17 mouse cellular contexts compared by ENCODE assay signal in the genomic region with DNA sequence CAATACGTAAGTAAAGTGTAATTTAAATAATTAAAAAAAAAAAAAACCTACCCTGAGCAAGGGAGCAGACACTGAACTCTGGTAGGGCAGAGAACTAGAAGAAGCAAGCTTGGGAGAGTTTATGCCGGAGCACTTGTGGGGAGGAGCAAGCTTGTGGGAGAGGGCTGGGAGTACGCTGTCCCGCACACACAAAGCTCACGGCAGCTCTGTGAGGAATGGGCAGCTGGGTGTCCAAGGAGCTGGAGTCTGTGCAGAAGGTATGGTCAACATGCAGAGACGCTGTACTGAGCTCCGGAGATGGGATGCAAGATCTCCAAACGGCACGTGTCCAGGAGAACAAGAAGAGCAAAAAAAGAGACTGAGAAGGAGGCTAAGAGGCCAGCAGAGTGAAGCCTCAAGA. TPM values are rescaled to one million over a fixed set of nuclear protein-coding genes. Genes with fewer than 3 reads are reported as not detected.
DNase-seq lines count a peak whose midpoint lies in the region; ATAC-seq and TF ChIP-seq lines count a peak whose summit lies in the region.
"Had no signal": no experiment of that assay in that cellular context is flagged by ENCODE, and none has a peak within 500 bp of the region (broad histone marks: within the 10 kb centered on the region; RNA-seq: fewer than 3 reads in every experiment).

No protein-coding gene starts in this region.

- TF ChIP-seq CTCF in intestine, postnatal 0 days (IDR thresholded peaks at IDR 0.05; ENCODE audit: low read depth): no peak

- WGBS in embryonic facial prominence, embryonic 13.5 days: 77% methylated on average over 9 of the region's 9 CpGs
- WGBS in forebrain, embryonic 12.5 days: 32% methylated on average over 9 of the region's 9 CpGs
- WGBS in hindbrain, embryonic 14.5 days: 14% methylated on average over 9 of the region's 9 CpGs
- 18% methylated on average over 9 of the region's 9 CpGs for WGBS in midbrain, embryonic 16.5 days
- WGBS in limb, embryonic 10.5 days: 89% methylated on average over 9 of the region's 9 CpGs
- WGBS in intestine, postnatal 0 days: 79% methylated on average over 9 of the region's 9 CpGs

- no peak overlapping the region for H3K4me2 ChIP-seq in embryonic facial prominence, embryonic 13.5 days
- peak overlapping the region; percentile 56 for H3K4me2 ChIP-seq in forebrain, embryonic 12.5 days
- H3K4me2 ChIP-seq in hindbrain, embryonic 14.5 days (replicated peaks): peak overlapping the region; percentile 36
- peak overlapping the region; percentile 23 for H3K4me2 ChIP-seq in midbrain, embryonic 16.5 days (ENCODE audit: low read length)
- H3K4me2 ChIP-seq in intestine, postnatal 0 days (replicated peaks; ENCODE audit: low read depth): no peak overlapping the region
- H3K4me2 ChIP-seq: lung, embryonic 14.5 days; stomach, embryonic 15.5 days had no signal

- 0 out of 2 replicates have a peak overlapping the region, but pooled peaks have one; percentile 83 for H3K27ac ChIP-seq in embryonic facial prominence, embryonic 13.5 days
- H3K27ac ChIP-seq in forebrain, embryonic 12.5 days: peak overlapping the region; percentile 98
- peak overlapping the region; percentile 59 for H3K27ac ChIP-seq in hindbrain, embryonic 14.5 days
- peak overlapping the region; percentile 48 for H3K27ac ChIP-seq in midbrain, embryonic 16.5 days (ENCODE audit: low read length)
- H3K27ac ChIP-seq in limb, embryonic 10.5 days: no peak overlapping the region
- no peak overlapping the region for H3K27ac ChIP-seq in intestine, postnatal 0 days (ENCODE audit: low read depth, low read length)
- H3K27ac ChIP-seq: stomach, embryonic 15.5 days had no signal

- peaks cover 50% of the 10 kb centered on the region for H3K4me1 ChIP-seq in embryonic facial prominence, embryonic 13.5 days
- H3K4me1 ChIP-seq in forebrain, embryonic 12.5 days: peaks cover 76% of the 10 kb centered on the region
- peaks cover 70% of the 10 kb centered on the region for H3K4me1 ChIP-seq in hindbrain, embryonic 14.5 days (replicated peaks; ENCODE audit: control insufficient read depth, insufficient read depth, low read length)
- peaks cover 68% of the 10 kb centered on the region for H3K4me1 ChIP-seq in midbrain, embryonic 16.5 days (ENCODE audit: control insufficient read depth, insufficient read depth, low read length)
- peaks cover 41% of the 10 kb centered on the region for H3K4me1 ChIP-seq in limb, embryonic 10.5 days
- no peaks in the 10 kb centered on the region for H3K4me1 ChIP-seq in intestine, postnatal 0 days (replicated peaks; ENCODE audit: control insufficient read depth, insufficient read depth, low read length)

- no peak for ATAC-seq in embryonic facial prominence, embryonic 13.5 days (ENCODE audit: insufficient number of reproducible peaks, insufficient read depth, low FRiP score, low TSS enrichment, low read depth)
- ATAC-seq in forebrain, embryonic 12.5 days (ENCODE audit: low FRiP score): no peak
- ATAC-seq in hindbrain, embryonic 14.5 days (ENCODE audit: low FRiP score): no peak
- ATAC-seq in midbrain, embryonic 16.5 days: no peak
- ATAC-seq in intestine, postnatal 0 days: no peak

- H3K9ac ChIP-seq in embryonic facial prominence, embryonic 13.5 days: no peak overlapping the region
- H3K9ac ChIP-seq in forebrain, embryonic 12.5 days: peak overlapping the region; percentile 62
- 0 out of 2 replicates have a peak overlapping the region, but pooled peaks have one; percentile 20 for H3K9ac ChIP-seq in hindbrain, embryonic 14.5 days
- no peak overlapping the region for H3K9ac ChIP-seq in midbrain, embryonic 16.5 days (ENCODE audit: low read depth, low read length)
- H3K9ac ChIP-seq in intestine, postnatal 0 days (ENCODE audit: low read depth, low read length): no peak overlapping the region
- H3K9ac ChIP-seq: lung, embryonic 14.5 days; stomach, embryonic 15.5 days had no signal

- H3K27me3 ChIP-seq in embryonic facial prominence, embryonic 13.5 days: no peaks in the 10 kb centered on the region
- no peaks in the 10 kb centered on the region for H3K27me3 ChIP-seq in forebrain, embryonic 12.5 days
- H3K27me3 ChIP-seq in hindbrain, embryonic 14.5 days (ENCODE audit: control insufficient read depth, insufficient read depth, low read length): no peaks in the 10 kb centered on the region
- H3K27me3 ChIP-seq in midbrain, embryonic 16.5 days (ENCODE audit: control insufficient read depth, insufficient read depth, low read depth, low read length): no peaks in the 10 kb centered on the region
- no peaks in the 10 kb centered on the region for H3K27me3 ChIP-seq in limb, embryonic 10.5 days (ENCODE audit: low read depth, poor library complexity, severe bottlenecking)
- H3K27me3 ChIP-seq in intestine, postnatal 0 days (replicated peaks; ENCODE audit: control insufficient read depth, insufficient read depth, low read length): no peaks in the 10 kb centered on the region
- H3K27me3 ChIP-seq: stomach, embryonic 15.5 days had no signal

- H3K9me3 ChIP-seq in embryonic facial prominence, embryonic 13.5 days: no peaks in the 10 kb centered on the region
- H3K9me3 ChIP-seq in forebrain, embryonic 12.5 days: no peaks in the 10 kb centered on the region
- no peaks in the 10 kb centered on the region for H3K9me3 ChIP-seq in hindbrain, embryonic 14.5 days (ENCODE audit: control insufficient read depth, low read length)
- H3K9me3 ChIP-seq in midbrain, embryonic 16.5 days (replicated peaks; ENCODE audit: control insufficient read depth, low read length, poor library complexity, severe bottlenecking): no peaks in the 10 kb centered on the region
- H3K9me3 ChIP-seq in limb, embryonic 10.5 days (replicated peaks): no peaks in the 10 kb centered on the region
- no peaks in the 10 kb centered on the region for H3K9me3 ChIP-seq in intestine, postnatal 0 days (ENCODE audit: control insufficient read depth)
- H3K9me3 ChIP-seq: stomach, embryonic 15.5 days had no signal

- peaks cover 33% of the 10 kb centered on the region for H3K36me3 ChIP-seq in embryonic facial prominence, embryonic 13.5 days
- H3K36me3 ChIP-seq in forebrain, embryonic 12.5 days (replicated peaks): peaks cover 39% of the 10 kb centered on the region
- H3K36me3 ChIP-seq in hindbrain, embryonic 14.5 days (replicated peaks; ENCODE audit: control insufficient read depth, insufficient read depth): peaks cover 34% of the 10 kb centered on the region
- H3K36me3 ChIP-seq in midbrain, embryonic 16.5 days (ENCODE audit: control insufficient read depth, insufficient read depth, low read length): peaks cover 18% of the 10 kb centered on the region
- H3K36me3 ChIP-seq in limb, embryonic 10.5 days: peaks cover 75% of the 10 kb centered on the region
- H3K36me3 ChIP-seq in intestine, postnatal 0 days (ENCODE audit: control insufficient read depth, insufficient read depth): peaks cover 1% of the 10 kb centered on the region; the same call in 1 of the 2 replicates

- no peak overlapping the region for H3K4me3 ChIP-seq in embryonic facial prominence, embryonic 13.5 days
- H3K4me3 ChIP-seq in forebrain, embryonic 12.5 days (replicated peaks): peak overlapping the region; percentile 22
- no peak overlapping the region for H3K4me3 ChIP-seq in hindbrain, embryonic 14.5 days (replicated peaks; ENCODE audit: low read length)
- no peak overlapping the region for H3K4me3 ChIP-seq in midbrain, embryonic 16.5 days (ENCODE audit: low read depth, low read length)
- no peak overlapping the region for H3K4me3 ChIP-seq in limb, embryonic 10.5 days
- H3K4me3 ChIP-seq in intestine, postnatal 0 days (ENCODE audit: low read depth, low read length): no peak overlapping the region
- H3K4me3 ChIP-seq: myocyte; stomach, embryonic 15.5 days had no signal

- no peak for DNase-seq in hindbrain, embryonic 14.5 days (ENCODE audit: low spot score)
- no peak for DNase-seq in limb, embryonic 10.5 days (ENCODE audit: low spot score)
- no peak for DNase-seq in layer of hippocampus, adult 8-10 months (ENCODE audit: low spot score in 2 of 2)
- DNase-seq: adrenal gland, postnatal 36 days; heart, adult 18-20 months; heart, postnatal 10 days; kidney, adult 18-20 months; kidney, postnatal 36 days; liver; lung, embryonic 14.5 days had no signal

RNA-seq across cellular contexts. Expression of a gene that starts 13.5 kb away (rescaled TPM):
- polyA plus RNA-seq in embryonic facial prominence, embryonic 13.5 days (2015; fragmentation: Nextera tagmentation; extraction: Ambion mirVana): 22.1 and 25.2 TPM in 2 replicates
- polyA plus RNA-seq in forebrain, embryonic 12.5 days (2016; fragmentation: Nextera tagmentation; extraction: Ambion mirVana): 61.9 and 63.2 TPM in 2 replicates
- 48.9 and 49.5 TPM in 2 replicates for polyA plus RNA-seq in hindbrain, embryonic 14.5 days (2014; fragmentation: Nextera tagmentation; extraction: Ambion mirVana)
- 43.7 and 44.0 TPM in 2 replicates for polyA plus RNA-seq in midbrain, embryonic 16.5 days (2015; fragmentation: Nextera tagmentation; extraction: Ambion mirVana)
- 28.3 and 29.9 TPM in 2 replicates for polyA plus RNA-seq in limb, embryonic 10.5 days (2016; fragmentation: Nextera tagmentation; extraction: Ambion mirVana)
- 10 to 100 TPM; 11.1 to 16.9 (median 14.8) TPM for total RNA-seq in layer of hippocampus, adult 8-10 months (2022)
- 2.8 and 3.3 TPM in 2 replicates for polyA plus RNA-seq in intestine, postnatal 0 days (2015; fragmentation: Nextera tagmentation; extraction: Ambion mirVana)

RNA-seq across cellular contexts. Expression of a gene that starts 42.6 kb away (rescaled TPM):
- polyA plus RNA-seq in embryonic facial prominence, embryonic 13.5 days (2015; fragmentation: Nextera tagmentation; extraction: Ambion mirVana): 0.66 and 1.5 TPM in 2 replicates
- 9.0 and 9.8 TPM in 2 replicates for polyA plus RNA-seq in forebrain, embryonic 12.5 days (2016; fragmentation: Nextera tagmentation; extraction: Ambion mirVana)
- polyA plus RNA-seq in hindbrain, embryonic 14.5 days (2014; fragmentation: Nextera tagmentation; extraction: Ambion mirVana): 2.7 and 3.6 TPM in 2 replicates
- polyA plus RNA-seq in midbrain, embryonic 16.5 days (2015; fragmentation: Nextera tagmentation; extraction: Ambion mirVana): 0.45 and 1.2 TPM in 2 replicates
- polyA plus RNA-seq in limb, embryonic 10.5 days (2016; fragmentation: Nextera tagmentation; extraction: Ambion mirVana): not detected in 2 replicates
- total RNA-seq in layer of hippocampus, adult 8-10 months (2022): under 1 TPM; 0.58 to 0.98 (median 0.76) TPM
- polyA plus RNA-seq in intestine, postnatal 0 days (2015; fragmentation: Nextera tagmentation; extraction: Ambion mirVana): 0.05 TPM in 1 of 2 replicates, not detected in the other
- total RNA-seq: adrenal gland, postnatal 36 days; heart, adult 18-20 months; heart, postnatal 10 days had no signal
- polyA plus RNA-seq: CD4-positive, CD25-positive, alpha-beta regulatory T cell, adult 4 months; lung, embryonic 14.5 days; stomach, embryonic 15.5 days had no signal

Comparison
In these comparisons a context has a peak if more than half of its experiments do, and no peak if none do; other contexts are left out.
1. H3K27ac ChIP-seq: peak in embryonic facial prominence, embryonic 13.5 days (single experiment), forebrain, embryonic 12.5 days (single experiment), hindbrain, embryonic 14.5 days (single experiment) and midbrain, embryonic 16.5 days (single experiment); none in limb, embryonic 10.5 days (single experiment) and intestine, postnatal 0 days (single experiment).
2. H3K4me2 ChIP-seq: peak in forebrain, embryonic 12.5 days (single experiment), hindbrain, embryonic 14.5 days (single experiment) and midbrain, embryonic 16.5 days (single experiment); none in embryonic facial prominence, embryonic 13.5 days (single experiment) and intestine, postnatal 0 days (single experiment).
3. H3K9ac ChIP-seq: peak in forebrain, embryonic 12.5 days (single experiment) and hindbrain, embryonic 14.5 days (single experiment); none in embryonic facial prominence, embryonic 13.5 days (single experiment), midbrain, embryonic 16.5 days (single experiment) and intestine, postnatal 0 days (single experiment).